ENCODE assay signal across 18 mouse cellular contexts in genomic region chr2:48172626-48173025, GRCm38 (mm10).
DNase-seq lines count a peak whose midpoint lies in the region; ATAC-seq and TF ChIP-seq lines count a peak whose summit lies in the region.
"Had no signal": no experiment of that assay in that cellular context is flagged by ENCODE, and none has a peak within 500 bp of the region (broad histone marks: within the 10 kb centered on the region; RNA-seq: fewer than 3 reads in every experiment).

No protein-coding gene starts in this region.

- no peak overlapping the region for H3K4me2 ChIP-seq in limb, embryonic 14.5 days (replicated peaks; ENCODE audit: low read depth, low read length, severe bottlenecking)
- H3K4me2 ChIP-seq: embryonic facial prominence, embryonic 12.5 days; heart, embryonic 15.5 days; hindbrain, embryonic 14.5 days had no signal

- no peaks in the 10 kb centered on the region for H3K36me3 ChIP-seq in limb, embryonic 14.5 days (ENCODE audit: control insufficient read depth, insufficient read depth, low read length)
- H3K36me3 ChIP-seq in limb, embryonic 10.5 days = no peaks in the 10 kb centered on the region
- H3K36me3 ChIP-seq: embryonic facial prominence, embryonic 12.5 days; heart, embryonic 10.5 days; heart, embryonic 15.5 days had no signal

- 28% methylated on average over 1 of the region's 1 CpGs for WGBS in limb, embryonic 14.5 days
- WGBS in limb, embryonic 10.5 days = 61% methylated on average over 1 of the region's 1 CpGs

- no peak for ATAC-seq in limb, embryonic 14.5 days (ENCODE audit: low FRiP score, low read depth)
- ATAC-seq: forebrain, embryonic 14.5 days; intestine, embryonic 16.5 days had no signal

- H3K27me3 ChIP-seq in limb, embryonic 14.5 days (ENCODE audit: control insufficient read depth, insufficient read depth, low read length) = no peaks in the 10 kb centered on the region
- no peaks in the 10 kb centered on the region for H3K27me3 ChIP-seq in limb, embryonic 10.5 days (ENCODE audit: low read depth, poor library complexity, severe bottlenecking)
- H3K27me3 ChIP-seq: embryonic facial prominence, embryonic 12.5 days; heart, embryonic 15.5 days had no signal

- no peak overlapping the region for H3K4me3 ChIP-seq in limb, embryonic 14.5 days (replicated peaks; ENCODE audit: low read length)
- H3K4me3 ChIP-seq in limb, embryonic 10.5 days = no peak overlapping the region
- H3K4me3 ChIP-seq: embryonic facial prominence, embryonic 12.5 days; heart, embryonic 10.5 days; heart, embryonic 15.5 days had no signal

- peaks cover 5% of the 10 kb centered on the region; the same call in 1 of the 2 replicates for H3K4me1 ChIP-seq in limb, embryonic 14.5 days (ENCODE audit: control insufficient read depth, insufficient read depth, low read length)
- peaks cover 4% of the 10 kb centered on the region; the same call in 1 of the 2 replicates for H3K4me1 ChIP-seq in limb, embryonic 10.5 days
- H3K4me1 ChIP-seq: embryonic facial prominence, embryonic 12.5 days; heart, embryonic 10.5 days; heart, embryonic 15.5 days had no signal

- H3K27ac ChIP-seq in limb, embryonic 14.5 days (replicated peaks; ENCODE audit: low read depth, low read length) = no peak overlapping the region
- no peak overlapping the region for H3K27ac ChIP-seq in limb, embryonic 10.5 days
- H3K27ac ChIP-seq: embryonic facial prominence, embryonic 12.5 days; heart, embryonic 10.5 days; heart, embryonic 15.5 days; hindbrain, embryonic 14.5 days had no signal

- intact Hi-C loops in gastrocnemius, postnatal 36 days (cut with DNase I) = no loop called here

- TF ChIP-seq POLR2A in limb, embryonic 14.5 days (IDR thresholded peaks at IDR 0.05; ENCODE audit: borderline replicate concordance, extremely low read depth, insufficient read depth, insufficient read length) = no peak

- H3K9me3 ChIP-seq in limb, embryonic 14.5 days (ENCODE audit: control insufficient read depth, low read length) = no peaks in the 10 kb centered on the region
- no peaks in the 10 kb centered on the region for H3K9me3 ChIP-seq in limb, embryonic 10.5 days (replicated peaks)
- H3K9me3 ChIP-seq: embryonic facial prominence, embryonic 12.5 days; heart, embryonic 10.5 days; heart, embryonic 15.5 days had no signal

- H3K9ac ChIP-seq in limb, embryonic 14.5 days (ENCODE audit: low read depth, low read length, severe bottlenecking) = no peak overlapping the region
- H3K9ac ChIP-seq: embryonic facial prominence, embryonic 12.5 days; heart, embryonic 15.5 days; hindbrain, embryonic 14.5 days had no signal

- peak; percentile 49 for DNase-seq in limb, embryonic 14.5 days (ENCODE audit: low spot score)
- no peak for DNase-seq in limb, embryonic 10.5 days (ENCODE audit: low spot score)
- DNase-seq in adipocyte (ENCODE audit: low spot score) = peak; percentile 54
- peak; percentile 38 for DNase-seq in forelimb bud, embryonic 11.5 days (ENCODE audit: low read depth, low spot score)
- no peak for DNase-seq in gastrocnemius, postnatal 36 days
- no peak for DNase-seq in thymus, postnatal 10 days (ENCODE audit: low spot score in 2 of 2)
- DNase-seq: adrenal gland, postnatal 10 days; cerebellum, adult 11 months; cerebellum, adult 8-10 months; cerebellum, postnatal 14 days; heart, adult 18-20 months; heart, postnatal 14 days had no signal

Comparison
In these comparisons a context has a peak if more than half of its experiments do, and no peak if none do; other contexts are left out.
1. DNase-seq: peak in limb, embryonic 14.5 days (single experiment), adipocyte (single experiment) and forelimb bud, embryonic 11.5 days (single experiment); none in limb, embryonic 10.5 days (single experiment), gastrocnemius, postnatal 36 days (0 of 2) and thymus, postnatal 10 days (0 of 2).